8 mouse cellular contexts compared by ENCODE assay signal in genomic region chr3:90465686-90466310, GRCm38 (mm10). TPM values are rescaled to one million over a fixed set of nuclear protein-coding genes. Genes with fewer than 3 reads are reported as not detected.
A peak's percentile ranks its signal among the peaks of the same experiment; 100 is the strongest.
DNase-seq lines count a peak whose midpoint lies in the region; ATAC-seq and TF ChIP-seq lines count a peak whose summit lies in the region.

Gene Npr1 (minus strand): TSS chr3:90465866.

- intact Hi-C loops in heart, postnatal 14 days (cut with DNase I) = loop anchor here (1.0 to 10.0 kb wide), 3 partner anchors 33 to 171 kb away; partner anchors contain the start of genes Gatad2b and Ints3

- H3K36me3 ChIP-seq in C2C12 (ENCODE audit: control insufficient read depth, insufficient read depth) = no peaks in the 10 kb centered on the region
- no peaks in the 10 kb centered on the region for H3K36me3 ChIP-seq in forebrain, embryonic 11.5 days (ENCODE audit: control insufficient read depth, insufficient read depth, low read length)
- H3K36me3 ChIP-seq in stomach, embryonic 16.5 days (ENCODE audit: control insufficient read depth, insufficient read depth, low read length) = no peaks in the 10 kb centered on the region

- peak within 1 kb of the TSS; percentile 77 for H3K4me2 ChIP-seq in forebrain, embryonic 11.5 days (ENCODE audit: low read depth, low read length, severe bottlenecking)
- peak within 1 kb of the TSS; percentile 99 for H3K4me2 ChIP-seq in stomach, embryonic 16.5 days (ENCODE audit: low read depth, low read length)

- no peaks in the 10 kb centered on the region for H3K9me3 ChIP-seq in forebrain, embryonic 11.5 days (ENCODE audit: control insufficient read depth, low read length)
- no peaks in the 10 kb centered on the region for H3K9me3 ChIP-seq in stomach, embryonic 16.5 days (replicated peaks; ENCODE audit: control insufficient read depth, low read length)

- peaks cover 5% of the 10 kb centered on the region for H3K27me3 ChIP-seq in C2C12 (ENCODE audit: control insufficient read depth, insufficient read depth, insufficient read length)
- peaks cover 39% of the 10 kb centered on the region for H3K27me3 ChIP-seq in forebrain, embryonic 11.5 days (ENCODE audit: control insufficient read depth, insufficient read depth, low read length)
- peaks cover 22% of the 10 kb centered on the region for H3K27me3 ChIP-seq in stomach, embryonic 16.5 days (ENCODE audit: control insufficient read depth, insufficient read depth, low read length)

- H3ac ChIP-seq in C2C12 (ENCODE audit: control insufficient read depth, insufficient read length, low read depth) = peak within 1 kb of the TSS; percentile 32

- no peaks in the 10 kb centered on the region for H3K79me3 ChIP-seq in C2C12 (ENCODE audit: low read depth)

- no peak for TF ChIP-seq CTCF in C2C12 (IDR thresholded peaks at IDR 0.05; ENCODE audit: control insufficient read depth, insufficient read depth, insufficient read length)

- peaks cover 9% of the 10 kb centered on the region; the same call in 1 of the 2 replicates for H3K4me1 ChIP-seq in forebrain, embryonic 11.5 days (replicated peaks; ENCODE audit: control insufficient read depth, insufficient read depth, low read length)
- peaks cover 6% of the 10 kb centered on the region; the same call in 1 of the 2 replicates for H3K4me1 ChIP-seq in stomach, embryonic 16.5 days (ENCODE audit: control insufficient read depth, insufficient read depth, low read length)

- peak within 1 kb of the TSS; percentile 19 for H3K4me3 ChIP-seq in C2C12 (ENCODE audit: insufficient read depth, poor library complexity, severe bottlenecking)
- peak within 1 kb of the TSS; percentile 41 for H3K4me3 ChIP-seq in forebrain, embryonic 11.5 days (ENCODE audit: low read depth, low read length)
- H3K4me3 ChIP-seq in stomach, embryonic 16.5 days (replicated peaks; ENCODE audit: low read length) = peak within 1 kb of the TSS; percentile 62

- H3K9ac ChIP-seq in forebrain, embryonic 11.5 days (ENCODE audit: low read length) = peak within 1 kb of the TSS; percentile 29
- peak within 1 kb of the TSS; percentile 70 for H3K9ac ChIP-seq in stomach, embryonic 16.5 days (ENCODE audit: low read length)

- no peaks in the 10 kb centered on the region for H3K79me2 ChIP-seq in C2C12 (ENCODE audit: control insufficient read depth, insufficient read depth)

- WGBS in forebrain, embryonic 11.5 days = 2% methylated on average over 21 of the region's 49 CpGs
- WGBS in stomach, embryonic 16.5 days = 0% methylated on average over 36 of the region's 49 CpGs

- no peak within 1 kb of the TSS for H3K27ac ChIP-seq in forebrain, embryonic 11.5 days (ENCODE audit: low read depth, low read length)
- H3K27ac ChIP-seq in stomach, embryonic 16.5 days (ENCODE audit: low read length) = no peak within 1 kb of the TSS

- peak; percentile 54 for ATAC-seq in forebrain, embryonic 11.5 days (replicated peaks; ENCODE audit: low FRiP score)
- peak; percentile 31 for ATAC-seq in megakaryocyte, adult 5-6 weeks (ENCODE audit: poor library complexity, severe bottlenecking)
- ATAC-seq in stomach, embryonic 16.5 days (ENCODE audit: insufficient read depth, low FRiP score) = peak; percentile 32; the same call in 1 of the 2 replicates

- DNase-seq in adrenal gland, adult (ENCODE audit: inconsistent age in 2 of 2, low spot score in 1 of 2) = peak; percentile 84 to 92
- peak; percentile 73 for DNase-seq in forebrain, embryonic 11.5 days (ENCODE audit: low spot score)
- peak; percentile 68 to 72 for DNase-seq in heart, postnatal 14 days
- peak; percentile 60 to 82 for DNase-seq in kidney, postnatal 25 days
- DNase-seq in frontal cortex, postnatal 36 days (ENCODE audit: low spot score in 2 of 2) = no peak

TF ChIP-seq in C2C12, 6 proteins besides CTCF, POLR2A, EP300 and RAD21:
- TF ChIP-seq USF1 (IDR thresholded peaks at IDR 0.05; ENCODE audit: low read depth) (no peak), MYOD1 (IDR thresholded peaks at IDR 0.05; ENCODE audit: control insufficient read depth, insufficient read length, low read depth) (no peak)
TF ChIP-seq in C2C12: peak in this region for 0.

RNA-seq across cellular contexts. Expression of gene Npr1, which starts in this region (rescaled TPM):
- 1.0 TPM for polyA plus RNA-seq in C2C12 (2012; fragmentation: generic; extraction: Trizol)
- polyA plus RNA-seq in forebrain, embryonic 11.5 days (2014; fragmentation: Nextera tagmentation; extraction: Ambion mirVana) = 2.0 and 2.8 TPM in 2 replicates
- 10 to 100 TPM; 25.8 to 33.1 TPM for total RNA-seq in heart, postnatal 14 days (2021)
- total RNA-seq in megakaryocyte, adult 5-6 weeks (2015) = not detected in 2 replicates
- 0.08 TPM in 1 of 2 replicates, not detected in the other for total RNA-seq in megakaryocyte, adult 5-6 weeks (2017)
- 5.9 and 6.4 TPM in 2 replicates for polyA plus RNA-seq in stomach, embryonic 16.5 days (2015; fragmentation: Nextera tagmentation; extraction: Ambion mirVana)

Comparison
In these comparisons a context has a peak if more than half of its experiments do, and no peak if none do; other contexts are left out.
1. RNA of gene Npr1 (total RNA-seq): 25.8 to 33.1 TPM in heart, postnatal 14 days; 0.08 TPM in megakaryocyte, adult 5-6 weeks; every median in the first group is over 10 times any median in the second.
2. Peak in ATAC-seq in megakaryocyte, adult 5-6 weeks; RNA of the gene not detected or under 1 TPM.
3. DNase-seq: peak in adrenal gland, adult (2 of 2), forebrain, embryonic 11.5 days (single experiment), heart, postnatal 14 days (2 of 2) and kidney, postnatal 25 days (2 of 2); none in frontal cortex, postnatal 36 days (0 of 2).
4. Peak in every context shown above with its lines, with median percentiles within 50 percentile points of each other: H3K4me3 ChIP-seq and ATAC-seq.